Mouse (Mus musculus): ENCODE data around the gene Bok.

- no peak for TF ChIP-seq CTCF (IDR thresholded peaks at IDR 0.05; ENCODE audit: control insufficient read depth, insufficient read depth, low read length)
- TF ChIP-seq POLR2A (IDR thresholded peaks at IDR 0.05; ENCODE audit: borderline replicate concordance, control insufficient read depth, low read depth, low read length) = no peak
These were observed 49.1 kb upstream of the Bok start for GRCm38 (mm10) chr1:93636211-93636897.

Measured in bone marrow, adult 2 months (tissue).